Mouse (Mus musculus): ENCODE measurements at regions not wholly inside any gene's neighbourhood (a gene's known extent, or its start where the extent isn't known, plus 50 kb on each side); places are given as distances from the start of the nearest gene placed in this dataset.

DNA sequence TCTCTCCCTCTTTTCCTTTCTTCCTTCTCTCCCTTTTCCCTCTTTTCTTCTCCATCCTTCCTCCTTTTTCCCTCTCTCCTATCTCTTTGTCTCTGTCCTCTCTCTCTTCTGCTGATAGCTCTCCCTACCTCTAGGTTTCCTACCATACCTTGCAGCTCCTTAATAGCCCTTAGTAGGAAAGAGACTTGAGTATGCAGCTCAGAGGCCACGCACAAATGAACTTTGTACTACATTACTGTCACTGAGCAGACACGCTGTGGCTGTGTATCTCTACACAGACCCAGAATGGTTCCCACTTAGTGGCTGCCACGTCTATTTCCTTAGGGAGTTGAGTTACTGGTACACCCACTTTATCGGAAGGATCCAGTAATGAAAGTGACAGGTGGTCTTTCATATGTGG, 147.5 kb downstream of the Bcl2l11 start:
- TF ChIP-seq ZNF384 (IDR thresholded peaks at IDR 0.05; ENCODE audit: low read depth, low read length) (no peak), HCFC1 (IDR thresholded peaks at IDR 0.05; ENCODE audit: borderline replicate concordance, insufficient read depth, low read length) (no peak), MAFK (IDR thresholded peaks at IDR 0.05; ENCODE audit: insufficient read depth, low read depth, low read length) (no peak), ZC3H11A (IDR thresholded peaks at IDR 0.05; ENCODE audit: borderline replicate concordance, low read depth, low read length) (no peak), CHD2 (IDR thresholded peaks at IDR 0.05; ENCODE audit: low read depth, low read length) (no peak)
- H3K36me3 ChIP-seq (ENCODE audit: control insufficient read depth, insufficient read depth, low read length, poor library complexity, severe bottlenecking) = no peaks in the 10 kb centered on the region
- H3K9ac ChIP-seq (ENCODE audit: insufficient read depth, low read depth, low read length, poor library complexity, severe bottlenecking) = no peak overlapping the region
- peaks cover 8 to 14% of the 10 kb centered on the region in 2 experiments for H3K4me1 ChIP-seq (ENCODE audit: control insufficient read depth in 2 of 2, insufficient read depth in 2 of 2, low read length in 2 of 2, poor library complexity in 1 of 2)
- H3K4me3 ChIP-seq (ENCODE audit: insufficient read depth in 1 of 2, low read depth in 1 of 2, low read length in 2 of 2, poor library complexity in 1 of 2, severe bottlenecking in 1 of 2) = no peak overlapping the region
- H3K27ac ChIP-seq (ENCODE audit: insufficient read depth, low read depth, low read length, poor library complexity, severe bottlenecking) = no peak overlapping the region
- in situ Hi-C loops (cut with MboI; ENCODE audit: low sequenced_read_pairs in 2 of 2, unreplicated experiment in 2 of 2) = no loop called here
- no peak for DNase-seq (ENCODE audit: low read depth, low spot score)
- H3K9me3 ChIP-seq (ENCODE audit: control insufficient read depth, insufficient read depth, low read depth, low read length) = no peaks in the 10 kb centered on the region

DNA sequence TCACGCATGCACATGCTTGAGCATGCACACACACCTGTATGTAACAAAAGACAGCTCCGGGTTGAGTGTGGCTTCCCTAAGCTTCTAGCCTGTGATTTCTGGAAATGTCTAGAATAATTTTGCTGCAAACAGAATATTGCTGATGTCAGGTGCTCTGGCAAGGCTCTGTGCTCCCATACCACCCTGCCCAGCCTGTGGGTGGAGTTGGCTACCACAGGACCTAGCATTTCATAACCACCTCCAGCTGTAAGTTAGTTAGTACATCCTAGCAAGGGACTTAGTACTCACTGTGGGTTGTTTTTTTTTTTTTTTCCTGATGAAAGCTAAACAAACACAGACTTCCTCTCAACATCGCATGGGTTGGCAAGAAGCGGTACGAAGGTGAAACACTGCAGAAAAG, 150.5 kb downstream of the Bcl2l11 start:
- H3K4me3 ChIP-seq (ENCODE audit: insufficient read depth in 1 of 2, low read depth in 1 of 2, low read length in 2 of 2, poor library complexity in 1 of 2, severe bottlenecking in 1 of 2) = no peak overlapping the region
- TF ChIP-seq HCFC1 (IDR thresholded peaks at IDR 0.05; ENCODE audit: borderline replicate concordance, insufficient read depth, low read length) (no peak), ZNF384 (IDR thresholded peaks at IDR 0.05; ENCODE audit: low read depth, low read length) (no peak), CHD2 (IDR thresholded peaks at IDR 0.05; ENCODE audit: low read depth, low read length) (no peak), ZC3H11A (IDR thresholded peaks at IDR 0.05; ENCODE audit: borderline replicate concordance, low read depth, low read length) (no peak), MAFK (IDR thresholded peaks at IDR 0.05; ENCODE audit: insufficient read depth, low read depth, low read length) (no peak)

DNA sequence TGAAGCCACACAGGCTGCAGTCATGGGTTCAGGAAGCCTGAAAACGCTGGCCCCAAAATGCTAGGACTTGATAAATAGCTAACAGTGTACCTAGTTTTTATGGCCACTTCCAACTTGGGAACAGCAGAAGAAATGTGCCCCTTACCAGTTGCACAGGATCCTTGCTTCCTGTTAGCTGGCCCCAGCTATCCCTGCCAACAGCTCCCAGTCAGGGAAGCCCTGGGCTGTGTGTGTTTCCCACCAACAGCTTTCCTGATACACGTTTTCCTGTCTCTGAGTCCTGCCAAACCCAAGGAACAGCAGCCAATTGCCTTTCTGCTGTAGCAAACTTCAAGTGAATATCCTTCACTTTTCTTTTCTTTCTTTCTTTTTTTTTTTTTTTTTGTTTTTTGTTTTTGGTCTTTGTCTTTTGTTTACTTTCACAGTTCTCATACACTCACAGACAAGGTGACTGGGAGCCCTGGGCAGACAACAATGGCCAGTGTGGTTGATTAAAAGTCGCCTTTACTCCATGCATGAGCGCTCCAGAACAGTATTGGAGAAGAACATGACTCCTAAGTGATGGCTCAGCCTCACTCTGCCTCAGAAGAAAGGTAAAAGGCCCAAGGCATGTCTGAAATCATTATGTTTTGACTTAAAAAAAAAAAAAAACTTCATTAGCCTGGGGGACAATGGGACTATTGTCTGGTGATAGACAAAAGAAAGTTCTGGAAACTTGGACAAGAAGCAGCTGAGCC, 151.7 kb downstream of the Bcl2l11 start:
- in situ Hi-C loops (cut with MboI; ENCODE audit: low sequenced_read_pairs in 2 of 2, unreplicated experiment in 2 of 2) = no loop called here
- no peak overlapping the region for H3K27ac ChIP-seq (ENCODE audit: insufficient read depth, low read depth, low read length, poor library complexity, severe bottlenecking)
- no peak overlapping the region for H3K4me3 ChIP-seq (ENCODE audit: insufficient read depth in 1 of 2, low read depth in 1 of 2, low read length in 2 of 2, poor library complexity in 1 of 2, severe bottlenecking in 1 of 2)
- no peaks in the 10 kb centered on the region for H3K36me3 ChIP-seq (ENCODE audit: control insufficient read depth, insufficient read depth, low read length, poor library complexity, severe bottlenecking)
- DNase-seq (ENCODE audit: low read depth, low spot score) = no peak
- H3K9ac ChIP-seq (ENCODE audit: insufficient read depth, low read depth, low read length, poor library complexity, severe bottlenecking) = no peak overlapping the region
- H3K9me3 ChIP-seq (ENCODE audit: control insufficient read depth, insufficient read depth, low read depth, low read length) = no peaks in the 10 kb centered on the region
- TF ChIP-seq ZC3H11A (IDR thresholded peaks at IDR 0.05; ENCODE audit: borderline replicate concordance, low read depth, low read length) (no peak), ZNF384 (IDR thresholded peaks at IDR 0.05; ENCODE audit: low read depth, low read length) (no peak), HCFC1 (IDR thresholded peaks at IDR 0.05; ENCODE audit: borderline replicate concordance, insufficient read depth, low read length) (no peak), CHD2 (IDR thresholded peaks at IDR 0.05; ENCODE audit: low read depth, low read length) (no peak), MAFK (IDR thresholded peaks at IDR 0.05; ENCODE audit: insufficient read depth, low read depth, low read length) (no peak)
- peaks cover 7 to 10% of the 10 kb centered on the region in 2 experiments for H3K4me1 ChIP-seq (ENCODE audit: control insufficient read depth in 2 of 2, insufficient read depth in 2 of 2, low read length in 2 of 2, poor library complexity in 1 of 2)

More for the DNA sequence above, 150.5 kb downstream of the Bcl2l11 start:
- H3K9ac ChIP-seq (ENCODE audit: insufficient read depth, low read depth, low read length, poor library complexity, severe bottlenecking) = no peak overlapping the region
- H3K36me3 ChIP-seq (ENCODE audit: control insufficient read depth, insufficient read depth, low read length, poor library complexity, severe bottlenecking) = no peaks in the 10 kb centered on the region
- no peak for DNase-seq (ENCODE audit: low read depth, low spot score)
- no peaks in the 10 kb centered on the region for H3K9me3 ChIP-seq (ENCODE audit: control insufficient read depth, insufficient read depth, low read depth, low read length)
- no peak overlapping the region for H3K27ac ChIP-seq (ENCODE audit: insufficient read depth, low read depth, low read length, poor library complexity, severe bottlenecking)
- in situ Hi-C loops (cut with MboI; ENCODE audit: low sequenced_read_pairs in 2 of 2, unreplicated experiment in 2 of 2) = no loop called here
- peaks cover 10 to 15% of the 10 kb centered on the region in 2 experiments for H3K4me1 ChIP-seq (ENCODE audit: control insufficient read depth in 2 of 2, insufficient read depth in 2 of 2, low read length in 2 of 2, poor library complexity in 1 of 2)

- Histone ChIP-seq H3K4me1 (ENCODE audit: control insufficient read depth in 2 of 2, insufficient read depth in 2 of 2, low read length in 2 of 2, poor library complexity in 1 of 2) (peaks cover 5 to 13% of the 10 kb centered on the region in 2 experiments; a peak in 3 of 4 replicates), H3K9ac (ENCODE audit: insufficient read depth, low read depth, low read length, poor library complexity, severe bottlenecking) (no peak overlapping the region), H3K27ac (ENCODE audit: insufficient read depth, low read depth, low read length, poor library complexity, severe bottlenecking) (no peak overlapping the region), H3K9me3 (ENCODE audit: control insufficient read depth, insufficient read depth, low read depth, low read length) (no peaks in the 10 kb centered on the region), H3K4me3 (ENCODE audit: insufficient read depth in 1 of 2, low read depth in 1 of 2, low read length in 2 of 2, poor library complexity in 1 of 2, severe bottlenecking in 1 of 2) (no peak overlapping the region), H3K36me3 (ENCODE audit: control insufficient read depth, insufficient read depth, low read length, poor library complexity, severe bottlenecking) (no peaks in the 10 kb centered on the region)
- TF ChIP-seq ZNF384 (IDR thresholded peaks at IDR 0.05; ENCODE audit: low read depth, low read length) (no peak), HCFC1 (IDR thresholded peaks at IDR 0.05; ENCODE audit: borderline replicate concordance, insufficient read depth, low read length) (no peak), MAFK (IDR thresholded peaks at IDR 0.05; ENCODE audit: insufficient read depth, low read depth, low read length) (no peak), ZC3H11A (IDR thresholded peaks at IDR 0.05; ENCODE audit: borderline replicate concordance, low read depth, low read length) (no peak), CHD2 (IDR thresholded peaks at IDR 0.05; ENCODE audit: low read depth, low read length) (no peak)
- no peak for DNase-seq (ENCODE audit: low read depth, low spot score)
- in situ Hi-C loops (cut with MboI; ENCODE audit: low sequenced_read_pairs in 2 of 2, unreplicated experiment in 2 of 2) = no loop called here
Measured at GRCm38 (mm10) chr2:128278124-128278432, 152.2 kb downstream of the Bcl2l11 start.
